In genomic region chr2:3958711-3959110, GRCm38 (mm10) we compare ENCODE assay signal across 11 mouse cellular contexts.
"Had no signal": no experiment of that assay in that cellular context is flagged by ENCODE, and none has a peak within 500 bp of the region (broad histone marks: within the 10 kb centered on the region; RNA-seq: fewer than 3 reads in every experiment).

No protein-coding gene starts in this region.

- H3K9ac ChIP-seq: limb, embryonic 12.5 days; limb, embryonic 15.5 days; liver, embryonic 12.5 days; liver, embryonic 15.5 days; neural tube, embryonic 13.5 days; stomach, embryonic 15.5 days had no signal

- H3K27me3 ChIP-seq: limb, embryonic 12.5 days; limb, embryonic 15.5 days; liver, embryonic 12.5 days; liver, embryonic 15.5 days; stomach, embryonic 15.5 days had no signal

- H3K4me2 ChIP-seq: liver, embryonic 12.5 days; liver, embryonic 15.5 days had no signal

- H3K9me3 ChIP-seq: limb, embryonic 12.5 days; limb, embryonic 15.5 days; liver, embryonic 12.5 days; liver, embryonic 15.5 days; neural tube, embryonic 13.5 days; stomach, embryonic 15.5 days had no signal

- ATAC-seq: liver, embryonic 12.5 days had no signal

- H3K27ac ChIP-seq: limb, embryonic 12.5 days; limb, embryonic 15.5 days; liver, embryonic 12.5 days; liver, embryonic 15.5 days; neural tube, embryonic 13.5 days; stomach, embryonic 15.5 days had no signal

- H3K4me1 ChIP-seq: liver, embryonic 12.5 days; liver, embryonic 15.5 days; neural tube, embryonic 13.5 days had no signal

- H3K36me3 ChIP-seq: limb, embryonic 12.5 days; limb, embryonic 15.5 days; liver, embryonic 12.5 days; liver, embryonic 15.5 days; neural tube, embryonic 13.5 days; stomach, embryonic 15.5 days had no signal

- H3K4me3 ChIP-seq: limb, embryonic 15.5 days; liver, embryonic 12.5 days; liver, embryonic 15.5 days; myocyte; neural tube, embryonic 13.5 days; stomach, embryonic 15.5 days had no signal

- DNase-seq: lung, adult 2 months; lung, postnatal 14 days; midbrain, embryonic 14.5 days; spleen, adult 18-20 months had no signal
